Mouse (Mus musculus) 3134 (cell line): ENCODE data around the gene Med7.

Source experiments
- DNase-seq: peaks from one replicate; pipeline ENCODE4 v3.0.0-alpha.2; 2011; ENCODE audit warnings: low spot score; ENCODE audit not compliant: insufficient read length; ENCODE audit errors: extremely low read depth

Gene Med7

GRCm38 (mm10) chr11:46488650-46489049 is 51.9 kb downstream of the Med7 start:
- no peak for DNase-seq
